Mouse (Mus musculus): Measurements from ENCODE around the gene Nceh1. TPM values are rescaled to one million over a fixed set of nuclear protein-coding genes. Genes with fewer than 3 reads are reported as not detected.
"Not testable (repeated sequence)": the region's sequence is repeated elsewhere in the genome, so short reads cannot be mapped to it uniquely, and the experiment has no call there.

Gene Nceh1
- polyA plus RNA-seq, 1 experiment from 2014 or later, result 4.9 TPM

DNA sequence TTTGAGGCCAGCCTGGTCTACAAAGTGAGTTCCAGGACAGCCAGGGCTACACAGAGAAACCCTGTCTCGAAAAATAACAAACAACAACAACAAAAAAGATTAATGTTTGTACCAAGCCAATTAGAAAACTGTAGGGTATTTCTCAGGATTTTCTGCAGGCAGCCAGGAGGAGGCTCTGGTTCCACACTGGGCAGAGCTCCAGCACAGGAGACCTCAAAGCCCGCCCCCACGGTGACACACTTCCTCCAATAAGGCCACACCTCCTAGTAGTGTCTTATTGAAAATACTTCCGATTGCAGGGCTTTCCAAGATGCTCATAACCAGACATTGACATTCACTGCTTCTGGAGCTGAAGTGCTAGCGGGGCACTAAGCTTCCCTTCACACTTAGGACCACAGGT, 108.2 kb downstream of the Nceh1 start:
- not testable (repeated sequence) for H3K27me3 ChIP-seq (replicated peaks; ENCODE audit: control insufficient read depth, insufficient read depth, low read length); H3K36me3 ChIP-seq (ENCODE audit: control insufficient read depth, insufficient read depth, low read length); H3K4me3 ChIP-seq (ENCODE audit: low read depth, low read length); H3K4me2 ChIP-seq (ENCODE audit: low read length); DNase-seq (ENCODE audit: low spot score); H3K27ac ChIP-seq (ENCODE audit: low read depth, low read length); H3K4me1 ChIP-seq (ENCODE audit: control insufficient read depth, insufficient read depth, low read length); H3K9me3 ChIP-seq (replicated peaks; ENCODE audit: control insufficient read depth, low read length); ATAC-seq; H3K9ac ChIP-seq (ENCODE audit: low read length)
- 89% methylated on average over 5 of the region's 5 CpGs for WGBS

GRCm38 (mm10) chr3:27291411-27291810, 108.6 kb downstream of the Nceh1 start:
- ATAC-seq; H3K9me3 ChIP-seq (replicated peaks; ENCODE audit: control insufficient read depth, low read length); H3K4me1 ChIP-seq (ENCODE audit: control insufficient read depth, insufficient read depth, low read length); H3K27ac ChIP-seq (ENCODE audit: low read depth, low read length); H3K4me3 ChIP-seq (ENCODE audit: low read depth, low read length); DNase-seq (ENCODE audit: low spot score); H3K27me3 ChIP-seq (replicated peaks; ENCODE audit: control insufficient read depth, insufficient read depth, low read length); H3K9ac ChIP-seq (ENCODE audit: low read length); H3K4me2 ChIP-seq (ENCODE audit: low read length); H3K36me3 ChIP-seq (ENCODE audit: control insufficient read depth, insufficient read depth, low read length): not testable (repeated sequence)
- WGBS, result 86% methylated on average over 4 of the region's 4 CpGs

DNA sequence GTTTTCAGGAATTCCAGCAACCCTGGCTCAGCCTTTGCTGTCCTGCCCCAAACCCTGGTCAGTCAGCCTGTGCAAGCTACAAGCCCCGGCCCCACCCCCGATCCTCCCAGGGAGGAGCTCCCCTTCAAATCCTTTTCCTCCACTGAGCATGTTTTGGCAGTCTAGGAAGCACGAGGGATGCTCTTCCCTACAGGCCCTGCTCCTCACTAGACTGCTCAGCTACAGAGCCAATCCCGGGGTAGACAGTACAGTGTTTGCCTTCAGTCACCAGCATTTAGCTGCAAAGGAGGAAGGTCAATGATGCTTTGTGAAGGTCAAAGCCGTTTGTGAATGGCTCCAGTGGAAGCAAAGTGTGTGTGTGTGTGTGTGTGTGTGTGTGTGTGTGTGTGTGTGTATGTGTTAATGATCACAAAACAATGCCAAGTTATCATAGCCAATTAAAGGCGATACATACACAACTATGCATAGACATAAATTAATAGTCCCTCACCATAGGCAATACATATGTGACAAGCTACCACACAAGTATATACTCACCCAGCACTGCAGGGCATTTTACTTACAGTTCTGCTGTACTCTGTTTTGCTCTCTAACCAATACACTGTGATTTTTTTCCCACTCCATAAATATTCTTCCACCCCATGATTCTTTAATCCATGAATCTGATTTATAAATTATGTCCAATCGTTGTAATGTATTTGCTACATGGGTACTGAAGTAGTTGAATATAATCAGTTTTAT, 111.0 kb downstream of the Nceh1 start:
- H3K4me1 ChIP-seq (ENCODE audit: control insufficient read depth, insufficient read depth, low read length), result no peaks in the 10 kb centered on the region
- H3K27me3 ChIP-seq (replicated peaks; ENCODE audit: control insufficient read depth, insufficient read depth, low read length), result no peaks in the 10 kb centered on the region
- no peaks in the 10 kb centered on the region for H3K36me3 ChIP-seq (ENCODE audit: control insufficient read depth, insufficient read depth, low read length)
- H3K27ac ChIP-seq (ENCODE audit: low read depth, low read length), result no peak overlapping the region
- no peak for DNase-seq (ENCODE audit: low spot score)
- H3K4me3 ChIP-seq (ENCODE audit: low read depth, low read length), result no peak overlapping the region
- no peak overlapping the region for H3K4me2 ChIP-seq (ENCODE audit: low read length)
- H3K9ac ChIP-seq (ENCODE audit: low read length), result no peak overlapping the region
- 61% methylated on average over 7 of the region's 7 CpGs for WGBS
- no peak for ATAC-seq
- H3K9me3 ChIP-seq (replicated peaks; ENCODE audit: control insufficient read depth, low read length), result no peaks in the 10 kb centered on the region

DNA sequence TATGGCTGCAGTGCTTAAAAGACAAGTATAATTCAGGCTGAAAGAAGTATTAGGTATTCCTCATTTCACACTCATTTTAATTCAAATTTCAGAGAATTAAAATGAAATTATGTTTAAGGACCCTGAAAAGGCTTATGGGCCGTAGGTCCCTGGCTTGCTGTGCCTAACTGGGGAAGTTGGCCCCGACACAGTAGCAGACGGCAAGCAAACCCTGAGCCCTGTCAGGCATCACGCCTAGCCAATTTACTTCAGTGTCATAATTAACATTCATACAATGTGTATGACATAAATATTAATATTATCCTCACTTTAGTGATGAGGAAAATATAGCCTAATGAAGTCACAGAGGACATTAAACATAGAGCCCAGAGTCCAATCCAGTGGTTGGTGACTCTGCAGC, 117.7 kb downstream of the Nceh1 start:
- no peak overlapping the region for H3K27ac ChIP-seq (ENCODE audit: low read depth, low read length)
- H3K4me3 ChIP-seq (ENCODE audit: low read depth, low read length), result no peak overlapping the region
- H3K9ac ChIP-seq (ENCODE audit: low read length), result no peak overlapping the region
- H3K9me3 ChIP-seq (replicated peaks; ENCODE audit: control insufficient read depth, low read length), result no peaks in the 10 kb centered on the region
- no peaks in the 10 kb centered on the region for H3K4me1 ChIP-seq (ENCODE audit: control insufficient read depth, insufficient read depth, low read length)
- DNase-seq (ENCODE audit: low spot score) (no peak), ATAC-seq (no peak)
- no peak overlapping the region for H3K4me2 ChIP-seq (ENCODE audit: low read length)
- WGBS, result 81% methylated on average over 4 of the region's 4 CpGs
- H3K27me3 ChIP-seq (replicated peaks; ENCODE audit: control insufficient read depth, insufficient read depth, low read length), result no peaks in the 10 kb centered on the region
- H3K36me3 ChIP-seq (ENCODE audit: control insufficient read depth, insufficient read depth, low read length), result no peaks in the 10 kb centered on the region

DNA sequence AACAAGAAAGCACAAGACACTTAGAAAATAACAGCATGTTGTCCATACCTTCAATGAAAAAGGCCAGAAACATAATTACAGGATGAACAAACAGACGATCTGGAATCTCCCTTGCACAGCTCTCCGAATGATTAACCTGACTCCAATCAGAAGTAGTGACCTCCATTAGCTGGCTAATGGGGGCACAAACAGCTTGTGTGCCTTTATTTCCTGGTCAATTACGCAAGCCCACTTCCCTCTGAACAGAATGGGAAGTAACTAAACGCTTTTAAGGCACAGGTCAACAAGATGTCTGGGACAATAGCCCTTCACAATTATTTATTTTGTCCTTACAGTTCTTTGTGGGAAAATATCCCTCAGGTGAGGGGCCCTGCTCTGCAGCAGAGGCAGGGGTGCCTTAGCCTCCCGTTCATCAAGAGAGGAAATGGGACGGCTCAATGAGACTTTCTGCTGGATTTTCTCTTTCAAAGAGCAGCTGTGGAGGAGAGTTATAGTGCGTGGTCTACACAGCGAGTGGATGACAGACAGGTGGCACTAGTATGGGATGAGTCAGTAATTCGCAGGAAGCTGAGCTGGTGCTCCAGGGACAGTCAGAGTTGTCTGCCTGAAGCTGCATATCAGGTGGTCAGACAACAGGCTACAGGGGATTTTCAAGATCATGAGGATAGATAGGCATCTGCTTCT, 119.7 kb downstream of the Nceh1 start:
- no peaks in the 10 kb centered on the region for H3K27me3 ChIP-seq (replicated peaks; ENCODE audit: control insufficient read depth, insufficient read depth, low read length)
- no peak overlapping the region for H3K27ac ChIP-seq (ENCODE audit: low read depth, low read length)
- H3K4me1 ChIP-seq (ENCODE audit: control insufficient read depth, insufficient read depth, low read length), result no peaks in the 10 kb centered on the region
- no peaks in the 10 kb centered on the region for H3K9me3 ChIP-seq (replicated peaks; ENCODE audit: control insufficient read depth, low read length)
- H3K4me2 ChIP-seq (ENCODE audit: low read length), result no peak overlapping the region
- H3K9ac ChIP-seq (ENCODE audit: low read length), result no peak overlapping the region
- ATAC-seq (no peak), DNase-seq (ENCODE audit: low spot score) (no peak)
- WGBS, result 71% methylated on average over 9 of the region's 9 CpGs
- no peak overlapping the region for H3K4me3 ChIP-seq (ENCODE audit: low read depth, low read length)
- H3K36me3 ChIP-seq (ENCODE audit: control insufficient read depth, insufficient read depth, low read length), result no peaks in the 10 kb centered on the region

GRCm38 (mm10) chr3:27306815-27307214, 124.0 kb downstream of the Nceh1 start:
- Histone ChIP-seq H3K27ac (ENCODE audit: low read depth, low read length) (no peak overlapping the region), H3K27me3 (replicated peaks; ENCODE audit: control insufficient read depth, insufficient read depth, low read length) (no peaks in the 10 kb centered on the region), H3K36me3 (ENCODE audit: control insufficient read depth, insufficient read depth, low read length) (no peaks in the 10 kb centered on the region), H3K4me1 (ENCODE audit: control insufficient read depth, insufficient read depth, low read length) (no peaks in the 10 kb centered on the region), H3K9ac (ENCODE audit: low read length) (no peak overlapping the region), H3K4me2 (ENCODE audit: low read length) (no peak overlapping the region), H3K4me3 (ENCODE audit: low read depth, low read length) (no peak overlapping the region), H3K9me3 (replicated peaks; ENCODE audit: control insufficient read depth, low read length) (no peaks in the 10 kb centered on the region)
- 83% methylated on average over 10 of the region's 10 CpGs for WGBS
- no peak for DNase-seq (ENCODE audit: low spot score)
- ATAC-seq, result no peak

- no peaks in the 10 kb centered on the region for H3K4me1 ChIP-seq (ENCODE audit: control insufficient read depth, insufficient read depth, low read length)
- no peak overlapping the region for H3K4me2 ChIP-seq (ENCODE audit: low read length)
- H3K9me3 ChIP-seq (replicated peaks; ENCODE audit: control insufficient read depth, low read length), result no peaks in the 10 kb centered on the region
- ATAC-seq (no peak), DNase-seq (ENCODE audit: low spot score) (no peak)
- no peak overlapping the region for H3K9ac ChIP-seq (ENCODE audit: low read length)
- H3K27me3 ChIP-seq (replicated peaks; ENCODE audit: control insufficient read depth, insufficient read depth, low read length), result no peaks in the 10 kb centered on the region
- WGBS, result 96% methylated on average over 7 of the region's 7 CpGs
- no peaks in the 10 kb centered on the region for H3K36me3 ChIP-seq (ENCODE audit: control insufficient read depth, insufficient read depth, low read length)
- H3K27ac ChIP-seq (ENCODE audit: low read depth, low read length), result no peak overlapping the region
- no peak overlapping the region for H3K4me3 ChIP-seq (ENCODE audit: low read depth, low read length)
Observed at GRCm38 (mm10) chr3:27310973-27311372, 128.2 kb downstream of the Nceh1 start.

GRCm38 (mm10) chr3:27311475-27311874, 128.7 kb downstream of the Nceh1 start:
- Histone ChIP-seq H3K4me2 (ENCODE audit: low read length) (no peak overlapping the region), H3K27me3 (replicated peaks; ENCODE audit: control insufficient read depth, insufficient read depth, low read length) (no peaks in the 10 kb centered on the region), H3K4me1 (ENCODE audit: control insufficient read depth, insufficient read depth, low read length) (no peaks in the 10 kb centered on the region), H3K9me3 (replicated peaks; ENCODE audit: control insufficient read depth, low read length) (no peaks in the 10 kb centered on the region), H3K36me3 (ENCODE audit: control insufficient read depth, insufficient read depth, low read length) (no peaks in the 10 kb centered on the region), H3K27ac (ENCODE audit: low read depth, low read length) (no peak overlapping the region), H3K4me3 (ENCODE audit: low read depth, low read length) (no peak overlapping the region), H3K9ac (ENCODE audit: low read length) (no peak overlapping the region)
- ATAC-seq (no peak), DNase-seq (ENCODE audit: low spot score) (no peak)
- 97% methylated on average over 4 of the region's 4 CpGs for WGBS

GRCm38 (mm10) chr3:27314506-27315164, 131.9 kb downstream of the Nceh1 start:
- Histone ChIP-seq H3K27me3 (replicated peaks; ENCODE audit: control insufficient read depth, insufficient read depth, low read length) (no peaks in the 10 kb centered on the region), H3K4me1 (ENCODE audit: control insufficient read depth, insufficient read depth, low read length) (no peaks in the 10 kb centered on the region), H3K9me3 (replicated peaks; ENCODE audit: control insufficient read depth, low read length) (no peaks in the 10 kb centered on the region), H3K4me3 (ENCODE audit: low read depth, low read length) (no peak overlapping the region), H3K4me2 (ENCODE audit: low read length) (no peak overlapping the region), H3K9ac (ENCODE audit: low read length) (no peak overlapping the region), H3K27ac (ENCODE audit: low read depth, low read length) (no peak overlapping the region), H3K36me3 (ENCODE audit: control insufficient read depth, insufficient read depth, low read length) (no peaks in the 10 kb centered on the region)
- ATAC-seq (no peak), DNase-seq (ENCODE audit: low spot score) (no peak)
- WGBS, result 83% methylated on average over 2 of the region's 2 CpGs

Measured in forebrain, embryonic 14.5 days (tissue).